Mouse (Mus musculus): ENCODE results near the gene Bcorl1. TPM values are rescaled to one million over a fixed set of nuclear protein-coding genes. Genes with fewer than 3 reads are reported as not detected.
"Not testable (repeated sequence)": the region's sequence is repeated elsewhere in the genome, so short reads cannot be mapped to it uniquely, and the experiment has no call there.

The Bcorl1 gene
- polyA plus RNA-seq, 1 experiment from 2014 or later, result 2.8 TPM

GRCm38 (mm10) chrX:48429100-48429499 lies 87.9 kb downstream of the Bcorl1 start:
- Histone ChIP-seq H3K27me3 (no peaks in the 10 kb centered on the region), H3K36me3 (no peaks in the 10 kb centered on the region), H3K27ac (no peak overlapping the region), H3K4me1 (replicated peaks) (peaks cover 46% of the 10 kb centered on the region), H3K9me3 (replicated peaks) (no peaks in the 10 kb centered on the region), H3K9ac (no peak overlapping the region), H3K4me3 (replicated peaks) (no peak overlapping the region), H3K4me2 (no peak overlapping the region)
- DNase-seq, result no peak
- ATAC-seq (ENCODE audit: low read depth), result no peak

- Histone ChIP-seq H3K4me1 (replicated peaks) (peaks cover 46% of the 10 kb centered on the region), H3K9me3 (replicated peaks) (no peaks in the 10 kb centered on the region), H3K27ac (0 out of 2 replicates have a peak overlapping the region, but pooled peaks have one; percentile 27), H3K9ac (no peak overlapping the region), H3K36me3 (no peaks in the 10 kb centered on the region), H3K4me2 (no peak overlapping the region), H3K4me3 (replicated peaks) (no peak overlapping the region), H3K27me3 (no peaks in the 10 kb centered on the region)
- 25% methylated on average over 6 of the region's 6 CpGs for WGBS (ENCODE audit: insufficient replicate concordance)
- DNase-seq, result no peak
- no peak for ATAC-seq (ENCODE audit: low read depth)
These were observed 88.4 kb downstream of the Bcorl1 start for GRCm38 (mm10) chrX:48429538-48429937.

DNA sequence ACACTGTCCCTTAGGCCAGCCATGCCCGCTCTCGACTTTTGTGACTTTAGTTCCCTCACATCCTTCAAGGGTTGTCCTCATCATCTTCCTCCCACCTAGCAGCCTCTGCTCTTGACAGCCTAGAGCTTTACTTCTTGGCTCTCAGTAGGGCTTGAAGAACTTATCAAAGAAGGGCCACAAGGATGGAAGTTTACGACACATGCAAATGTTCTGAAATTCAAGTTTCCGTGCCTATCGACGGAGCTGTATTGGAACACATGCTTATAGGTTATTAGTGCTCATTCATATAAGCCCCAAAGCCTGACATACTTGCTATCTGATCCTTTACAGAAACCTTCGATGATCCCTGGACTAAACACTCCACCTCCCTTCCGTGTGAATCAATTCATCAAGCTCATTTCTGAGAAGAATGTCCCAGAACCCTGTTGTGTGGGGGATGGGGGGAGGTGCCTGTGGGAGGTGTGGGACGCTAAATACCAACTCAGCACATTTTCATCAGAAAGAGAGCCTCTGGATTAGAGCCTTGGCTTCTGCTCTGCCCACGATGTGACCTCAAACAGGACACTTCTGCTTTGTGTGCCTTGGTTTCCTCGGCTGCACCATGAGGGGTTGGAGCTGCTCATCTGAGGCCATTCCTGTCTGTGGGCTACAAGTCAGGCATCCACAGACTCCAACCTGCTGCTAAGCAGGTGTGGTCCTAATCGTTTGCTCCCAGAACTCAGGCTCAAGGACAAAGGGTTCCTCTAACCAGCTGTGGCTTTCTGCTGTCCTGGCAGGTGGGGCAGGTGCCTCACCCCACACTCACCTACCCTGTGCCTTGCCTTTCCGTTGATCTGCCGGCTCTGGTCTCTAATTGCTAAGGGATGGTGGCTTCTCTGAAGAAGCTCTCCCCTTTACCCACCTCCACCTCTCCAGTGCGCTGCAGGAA lies 91.7 kb downstream of the Bcorl1 start:
- no peak overlapping the region for H3K4me3 ChIP-seq (replicated peaks)
- WGBS (ENCODE audit: insufficient replicate concordance), result 41% methylated on average over 15 of the region's 15 CpGs

DNA sequence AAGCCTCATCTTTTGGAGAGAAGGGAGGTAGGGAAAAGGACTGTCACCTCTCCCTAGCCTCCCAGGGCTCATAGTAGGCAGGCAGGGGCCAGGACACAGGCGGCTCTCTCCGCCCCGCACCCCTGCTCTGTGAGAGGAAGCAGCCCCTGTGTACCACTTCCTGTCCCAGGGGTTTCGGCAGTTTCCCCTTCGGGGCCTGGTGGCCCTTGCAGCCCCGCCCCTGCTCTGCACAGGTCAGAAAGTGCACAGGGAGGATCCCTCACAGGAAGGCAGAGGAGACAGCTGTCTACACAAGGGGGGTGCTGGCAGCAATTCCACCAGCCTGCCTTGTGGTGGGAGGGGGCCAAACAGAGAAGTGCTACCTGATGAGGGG lies 92.4 kb downstream of the Bcorl1 start:
- DNase-seq, result peak; percentile 6
- no peaks in the 10 kb centered on the region for H3K36me3 ChIP-seq
- H3K27ac ChIP-seq, result no peak overlapping the region
- H3K4me2 ChIP-seq, result peak overlapping the region; percentile 21
- 17% methylated on average over 6 of the region's 6 CpGs for WGBS (ENCODE audit: insufficient replicate concordance)
- peak; percentile 57 for ATAC-seq (ENCODE audit: low read depth)
- peaks cover 41% of the 10 kb centered on the region for H3K4me1 ChIP-seq (replicated peaks)
- H3K27me3 ChIP-seq, result no peaks in the 10 kb centered on the region
- H3K9me3 ChIP-seq (replicated peaks), result no peaks in the 10 kb centered on the region
- H3K9ac ChIP-seq, result no peak overlapping the region
- H3K4me3 ChIP-seq (replicated peaks), result no peak overlapping the region

More for the DNA sequence above, 91.7 kb downstream of the Bcorl1 start:
- Histone ChIP-seq H3K27ac (no peak overlapping the region), H3K9me3 (replicated peaks) (no peaks in the 10 kb centered on the region), H3K4me2 (peak overlapping the region; percentile 21), H3K9ac (no peak overlapping the region), H3K4me1 (replicated peaks) (peaks cover 45% of the 10 kb centered on the region), H3K27me3 (no peaks in the 10 kb centered on the region), H3K36me3 (no peaks in the 10 kb centered on the region)
- no peak for ATAC-seq (ENCODE audit: low read depth)
- no peak for DNase-seq

GRCm38 (mm10) chrX:48434251-48434650 lies 93.1 kb downstream of the Bcorl1 start:
- Histone ChIP-seq H3K27ac (no peak overlapping the region), H3K36me3 (no peaks in the 10 kb centered on the region), H3K9ac (no peak overlapping the region), H3K4me3 (replicated peaks) (no peak overlapping the region), H3K9me3 (replicated peaks) (no peaks in the 10 kb centered on the region), H3K27me3 (no peaks in the 10 kb centered on the region), H3K4me2 (no peak overlapping the region), H3K4me1 (replicated peaks) (peaks cover 47% of the 10 kb centered on the region)
- WGBS (ENCODE audit: insufficient replicate concordance), result 59% methylated on average over 1 of the region's 1 CpGs
- DNase-seq (no peak), ATAC-seq (ENCODE audit: low read depth) (no peak)

- Histone ChIP-seq H3K27me3 (no peaks in the 10 kb centered on the region), H3K4me3 (replicated peaks) (no peak overlapping the region), H3K4me2 (no peak overlapping the region), H3K36me3 (no peaks in the 10 kb centered on the region), H3K9ac (no peak overlapping the region), H3K9me3 (replicated peaks) (no peaks in the 10 kb centered on the region), H3K4me1 (replicated peaks) (peaks cover 55% of the 10 kb centered on the region), H3K27ac (no peak overlapping the region)
- ATAC-seq (ENCODE audit: low read depth) (peak; percentile 57), DNase-seq (no peak)
- 26% methylated on average over 9 of the region's 9 CpGs for WGBS (ENCODE audit: insufficient replicate concordance)
These were observed 94.3 kb downstream of the Bcorl1 start for GRCm38 (mm10) chrX:48435477-48435900.

DNA sequence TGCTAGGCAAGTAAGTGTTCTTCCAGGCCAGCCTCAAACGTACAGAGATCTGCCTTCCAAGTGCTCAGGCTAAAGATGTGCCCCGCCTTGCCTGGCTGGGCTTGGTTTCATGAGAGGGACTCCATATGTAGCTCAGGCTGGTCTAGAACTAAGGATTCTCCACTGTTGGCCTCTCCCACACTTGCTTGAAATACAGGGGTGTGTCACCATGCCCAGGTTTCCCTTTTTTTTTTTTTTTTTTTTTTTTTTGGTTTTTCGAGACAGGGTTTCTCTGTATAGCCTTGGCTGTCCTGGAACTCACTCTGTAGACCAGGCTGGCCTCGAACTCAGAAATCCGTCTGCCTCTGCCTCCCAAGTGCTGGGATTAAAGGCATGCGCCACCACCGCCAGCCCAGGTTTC lies 94.9 kb downstream of the Bcorl1 start:
- not testable (repeated sequence) for H3K27ac ChIP-seq; H3K9me3 ChIP-seq (replicated peaks); H3K27me3 ChIP-seq; H3K9ac ChIP-seq; DNase-seq; ATAC-seq (ENCODE audit: low read depth); H3K4me2 ChIP-seq; H3K36me3 ChIP-seq; H3K4me3 ChIP-seq (replicated peaks)
- H3K4me1 ChIP-seq (replicated peaks), result peaks cover 55% of the 10 kb centered on the region
- WGBS (ENCODE audit: insufficient replicate concordance), result 67% methylated on average over 6 of the region's 7 CpGs

GRCm38 (mm10) chrX:48439036-48439435 lies 97.9 kb downstream of the Bcorl1 start:
- Histone ChIP-seq H3K9me3 (replicated peaks) (no peaks in the 10 kb centered on the region), H3K4me3 (replicated peaks) (no peak overlapping the region), H3K27me3 (no peaks in the 10 kb centered on the region), H3K4me2 (peak overlapping the region; percentile 23; the same call in 1 of the 2 replicates), H3K27ac (no peak overlapping the region; the same call in 1 of the 2 replicates), H3K4me1 (replicated peaks) (peaks cover 49% of the 10 kb centered on the region), H3K9ac (peak overlapping the region; percentile 17; the same call in 1 of the 2 replicates), H3K36me3 (no peaks in the 10 kb centered on the region)
- DNase-seq (no peak), ATAC-seq (ENCODE audit: low read depth) (peak; percentile 78)
- 27% methylated on average over 4 of the region's 4 CpGs for WGBS (ENCODE audit: insufficient replicate concordance)

DNA sequence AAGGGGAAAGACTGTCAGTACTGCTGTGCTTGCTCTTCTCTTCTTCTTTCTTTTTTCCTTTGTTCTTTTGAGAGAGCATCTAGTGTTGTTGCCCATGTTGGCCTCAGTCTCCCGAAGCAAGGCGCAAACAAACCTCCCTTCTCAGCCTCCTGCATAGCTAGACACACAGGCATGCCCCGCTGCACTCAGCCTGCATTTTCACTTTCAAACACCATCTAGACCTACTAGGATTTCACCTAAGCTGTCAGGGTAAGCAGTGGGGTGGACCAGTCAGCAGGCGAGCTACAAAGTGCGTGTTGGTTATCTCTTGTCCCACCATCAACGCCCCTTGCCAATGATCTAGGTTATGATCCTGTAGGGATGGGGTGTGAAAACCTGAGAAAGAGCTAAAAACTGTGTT lies 100.4 kb downstream of the Bcorl1 start:
- ATAC-seq (ENCODE audit: low read depth), result no peak
- Histone ChIP-seq H3K36me3 (no peaks in the 10 kb centered on the region), H3K9ac (no peak overlapping the region), H3K27me3 (no peaks in the 10 kb centered on the region), H3K9me3 (replicated peaks) (no peaks in the 10 kb centered on the region), H3K4me2 (no peak overlapping the region), H3K4me3 (replicated peaks) (no peak overlapping the region), H3K27ac (no peak overlapping the region), H3K4me1 (replicated peaks) (peaks cover 30% of the 10 kb centered on the region)
- WGBS (ENCODE audit: insufficient replicate concordance), result 75% methylated on average over 6 of the region's 6 CpGs
- DNase-seq, result no peak

DNA sequence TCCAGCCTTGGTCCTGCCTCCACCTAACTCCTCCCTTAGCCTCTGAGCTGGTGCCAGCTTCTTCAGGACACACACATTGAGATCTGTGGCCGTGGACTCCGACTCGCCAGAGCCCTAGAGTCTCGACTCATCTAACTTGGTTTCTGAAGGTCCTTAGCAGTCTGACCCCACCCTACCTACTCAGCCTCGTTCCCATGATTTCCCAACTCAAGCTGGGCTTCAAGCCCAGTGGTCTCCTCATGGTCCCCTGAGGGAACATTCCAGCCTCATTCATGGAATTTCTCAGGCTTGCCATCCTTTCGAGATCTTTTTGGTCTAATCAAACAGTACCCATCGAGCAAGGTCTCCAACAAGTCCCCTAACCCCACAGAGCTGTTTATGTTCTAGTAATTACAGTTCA lies 100.8 kb downstream of the Bcorl1 start:
- H3K4me3 ChIP-seq (replicated peaks), result no peak overlapping the region
- no peaks in the 10 kb centered on the region for H3K9me3 ChIP-seq (replicated peaks)
- no peaks in the 10 kb centered on the region for H3K36me3 ChIP-seq
- DNase-seq (no peak), ATAC-seq (ENCODE audit: low read depth) (no peak)
- no peak overlapping the region for H3K9ac ChIP-seq
- no peak overlapping the region for H3K27ac ChIP-seq
- peaks cover 26% of the 10 kb centered on the region for H3K4me1 ChIP-seq (replicated peaks)
- 66% methylated on average over 7 of the region's 7 CpGs for WGBS (ENCODE audit: insufficient replicate concordance)
- H3K4me2 ChIP-seq, result no peak overlapping the region
- H3K27me3 ChIP-seq, result no peaks in the 10 kb centered on the region

GRCm38 (mm10) chrX:48444677-48445076 lies 103.5 kb downstream of the Bcorl1 start:
- Histone ChIP-seq H3K9me3 (replicated peaks) (no peaks in the 10 kb centered on the region), H3K27me3 (no peaks in the 10 kb centered on the region), H3K36me3 (no peaks in the 10 kb centered on the region), H3K4me2 (no peak overlapping the region), H3K9ac (no peak overlapping the region), H3K27ac (no peak overlapping the region), H3K4me3 (replicated peaks) (no peak overlapping the region), H3K4me1 (replicated peaks) (peaks cover 20% of the 10 kb centered on the region)
- DNase-seq, result no peak
- 43% methylated on average over 4 of the region's 4 CpGs for WGBS (ENCODE audit: insufficient replicate concordance)
- no peak for ATAC-seq (ENCODE audit: low read depth)

GRCm38 (mm10) chrX:48449646-48450045 lies 108.5 kb downstream of the Bcorl1 start:
- H3K4me3 ChIP-seq (replicated peaks), result no peak overlapping the region
- no peaks in the 10 kb centered on the region for H3K36me3 ChIP-seq
- H3K9ac ChIP-seq, result no peak overlapping the region
- H3K4me2 ChIP-seq, result no peak overlapping the region
- H3K4me1 ChIP-seq (replicated peaks), result peaks cover 37% of the 10 kb centered on the region
- ATAC-seq (ENCODE audit: low read depth) (no peak), DNase-seq (no peak)
- no peak overlapping the region for H3K27ac ChIP-seq
- peaks cover 11% of the 10 kb centered on the region; the same call in 1 of the 2 replicates for H3K27me3 ChIP-seq
- H3K9me3 ChIP-seq (replicated peaks), result no peaks in the 10 kb centered on the region
- WGBS (ENCODE audit: insufficient replicate concordance), result 50% methylated on average over 10 of the region's 10 CpGs

Data from liver, embryonic 13.5 days (tissue).